Mouse (Mus musculus) gastrocnemius, postnatal 10 days (tissue): ENCODE measurements at regions not wholly inside any gene's neighbourhood (a gene's known extent, or its start where the extent isn't known, plus 50 kb on each side); places are given as distances from the start of the nearest gene placed in this dataset.
"Not testable (repeated sequence)": the region's sequence is repeated elsewhere in the genome, so short reads cannot be mapped to it uniquely, and the experiment has no call there.

ENCODE experiments used
- DNase-seq: peaks from one replicate; pipeline ENCODE4 v3.0.0; 2021; ENCODE audit warnings: mixed read lengths

DNA sequence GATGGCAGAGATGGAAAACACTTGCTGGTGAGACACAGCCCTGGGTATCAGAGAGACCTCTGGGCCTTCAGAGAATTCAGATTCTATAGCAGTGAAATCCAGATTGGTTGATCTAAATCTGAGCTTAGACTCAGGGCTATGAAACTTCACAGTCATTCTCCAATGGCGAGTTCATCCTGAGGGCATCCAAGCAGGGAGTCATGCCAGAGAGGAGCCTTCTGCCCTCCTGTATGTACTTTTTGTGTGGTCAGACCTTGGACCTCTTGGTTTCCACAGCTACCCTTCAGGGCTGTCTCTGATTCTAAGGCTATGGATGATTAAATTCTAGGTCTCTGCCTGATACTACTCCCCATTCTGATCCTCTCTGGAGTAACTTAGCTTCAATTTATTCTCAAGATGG, 122.0 kb upstream of the Mettl15 start:
- no peak for DNase-seq

DNA sequence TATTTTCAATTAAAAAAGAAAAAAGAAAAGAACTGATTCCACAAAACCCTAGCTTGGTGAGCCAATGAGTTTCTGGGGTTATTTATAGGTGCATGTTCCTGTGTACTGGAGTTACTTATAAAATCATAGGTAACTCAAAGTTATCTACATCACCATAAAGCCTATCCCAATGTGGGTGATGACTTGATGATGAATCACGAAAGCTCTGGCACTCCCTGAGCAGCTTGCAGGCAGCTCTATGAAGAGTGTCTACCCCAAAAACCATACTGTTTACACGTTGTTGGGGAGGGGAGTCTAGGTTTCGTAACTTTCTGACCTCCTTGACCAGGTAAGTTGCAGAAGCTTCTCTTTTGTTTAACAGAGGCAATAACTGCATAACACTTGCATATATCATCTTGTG, 123.7 kb upstream of the Mettl15 start:
- DNase-seq, result no peak

DNA sequence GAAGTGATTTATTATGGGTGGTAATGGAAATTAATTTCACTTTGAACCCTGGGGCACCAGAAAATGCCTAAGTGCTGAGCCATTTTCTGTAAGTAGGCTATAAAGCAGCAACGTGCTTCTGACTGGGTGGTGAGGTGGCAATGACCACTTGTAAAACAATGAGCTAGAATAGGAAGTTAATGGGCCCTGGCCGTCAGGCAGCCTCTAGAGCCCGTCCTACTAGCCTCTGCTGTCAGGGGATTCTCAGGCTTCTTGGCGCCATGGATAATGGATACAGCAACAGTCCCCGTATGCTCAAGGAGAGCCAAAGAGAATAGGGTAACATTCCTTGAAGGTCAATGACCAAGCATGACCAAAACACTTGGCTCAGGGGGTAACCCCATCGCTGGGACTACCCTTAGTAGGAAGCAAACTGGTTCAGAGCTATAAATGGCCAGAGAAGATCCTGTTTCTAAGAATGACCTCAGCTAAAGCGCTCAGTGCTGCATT, 126.1 kb upstream of the Mettl15 start:
- DNase-seq, result no peak

DNA sequence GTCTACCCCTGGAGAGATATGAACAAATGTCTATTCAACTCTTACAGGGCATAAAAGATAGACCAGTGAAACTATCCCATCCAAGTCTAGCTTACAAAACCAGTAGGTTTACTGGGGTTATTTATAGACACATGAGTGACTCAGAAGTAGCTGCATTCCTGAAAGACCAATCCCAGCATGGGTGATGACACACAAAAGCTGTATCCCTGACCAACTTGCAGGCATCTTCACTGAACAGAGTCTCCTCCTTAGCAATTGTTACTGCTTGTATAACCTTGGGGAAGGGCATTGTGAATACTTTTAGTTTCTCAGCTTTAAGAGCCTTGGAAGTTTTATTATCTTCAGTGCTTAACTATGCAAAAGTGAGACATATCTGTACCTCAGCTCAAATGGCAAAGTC, 139.6 kb upstream of the Mettl15 start:
- DNase-seq, result no peak

DNA sequence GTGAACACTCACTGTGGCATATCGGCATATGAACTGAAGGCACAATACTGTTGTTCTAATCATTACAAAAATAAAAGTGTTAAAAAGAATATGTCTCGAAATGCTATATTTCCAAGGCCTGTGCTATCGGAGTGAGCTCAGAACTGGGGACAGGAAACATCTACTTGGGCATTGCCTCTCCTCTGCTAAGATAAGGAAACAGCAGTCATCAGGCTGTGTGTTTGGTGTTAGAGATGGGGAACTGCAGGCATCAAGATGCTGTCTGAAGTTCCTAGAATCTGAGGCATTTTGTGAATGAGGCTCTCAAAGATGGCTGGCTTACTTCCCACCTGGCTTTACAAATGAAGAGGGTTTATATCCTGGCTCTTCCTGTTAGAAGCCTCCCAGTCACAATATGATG, 150.6 kb upstream of the Mettl15 start:
- DNase-seq, result no peak

DNA sequence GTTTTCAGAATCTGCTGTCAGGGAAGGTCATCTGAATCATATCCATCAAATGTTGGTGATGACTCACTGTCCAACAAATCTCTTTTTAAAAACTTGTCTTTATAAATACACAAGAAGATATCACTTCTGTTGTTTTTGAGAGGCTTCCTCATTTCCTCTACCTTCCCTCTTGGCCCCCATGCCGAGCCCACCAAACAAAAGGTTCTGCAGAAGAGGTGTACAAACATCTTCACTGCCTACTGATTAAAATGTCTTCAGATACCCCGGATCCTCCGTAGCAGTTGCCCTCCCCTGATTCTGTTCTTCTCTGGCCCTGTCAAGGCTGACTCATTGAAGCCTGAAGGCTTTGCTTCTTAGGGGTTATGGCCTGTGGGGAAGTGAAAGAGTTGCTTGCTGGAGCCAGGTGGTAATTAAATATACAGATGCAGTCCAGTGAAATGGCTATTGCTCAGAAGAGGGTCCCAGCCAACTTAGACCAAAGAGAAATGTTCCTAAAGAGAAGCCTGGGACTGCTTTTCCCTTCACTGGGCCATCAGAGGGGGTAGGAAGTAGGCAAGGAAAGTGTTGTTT, 162.1 kb upstream of the Mettl15 start:
- no peak for DNase-seq

DNA sequence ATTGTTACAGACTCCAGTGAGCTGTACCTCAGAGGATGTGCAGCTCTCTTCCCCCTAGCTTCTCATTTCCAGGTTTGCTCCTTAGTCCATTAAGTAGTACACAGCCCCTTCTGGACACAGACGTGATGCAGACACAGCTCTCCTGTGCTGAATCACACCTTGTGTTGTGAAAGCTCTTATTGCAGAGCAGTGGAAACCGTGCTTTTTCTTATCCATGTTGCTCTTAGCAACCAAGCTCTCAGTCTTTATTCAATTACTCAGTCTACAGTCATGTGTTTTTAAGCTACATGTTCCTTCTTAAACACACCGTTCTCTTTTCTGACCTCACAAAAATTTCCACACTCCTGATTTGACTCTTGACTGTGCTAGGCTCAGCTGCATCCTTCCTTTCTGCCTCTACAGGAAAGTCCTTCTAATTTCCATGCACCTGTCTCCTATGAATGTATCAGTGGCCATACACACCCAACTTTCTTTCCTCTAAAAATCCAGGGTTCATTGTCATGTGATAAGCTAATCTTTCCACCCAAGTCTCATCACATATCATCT, 163.0 kb upstream of the Mettl15 start:
- DNase-seq, result no peak

DNA sequence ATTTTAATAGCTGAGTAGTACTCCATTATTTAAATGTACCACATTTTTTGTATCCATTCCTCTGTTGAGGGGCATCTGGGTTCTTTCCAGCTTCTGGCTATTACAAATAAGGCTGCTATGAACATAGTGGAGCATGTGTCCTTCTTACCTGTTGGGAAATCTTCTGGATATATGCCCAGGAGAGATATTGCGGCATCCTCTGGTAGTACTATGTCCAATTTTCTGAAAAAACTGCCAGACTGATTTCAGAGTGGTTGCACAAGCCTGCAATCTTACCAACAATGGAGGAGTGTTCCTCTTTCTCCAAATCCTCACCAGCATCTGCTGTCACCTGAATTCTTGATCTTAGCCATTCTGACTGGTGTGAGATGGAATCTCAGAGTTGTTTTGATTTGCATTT, 181.7 kb upstream of the Mettl15 start:
- not testable (repeated sequence) for DNase-seq

DNA sequence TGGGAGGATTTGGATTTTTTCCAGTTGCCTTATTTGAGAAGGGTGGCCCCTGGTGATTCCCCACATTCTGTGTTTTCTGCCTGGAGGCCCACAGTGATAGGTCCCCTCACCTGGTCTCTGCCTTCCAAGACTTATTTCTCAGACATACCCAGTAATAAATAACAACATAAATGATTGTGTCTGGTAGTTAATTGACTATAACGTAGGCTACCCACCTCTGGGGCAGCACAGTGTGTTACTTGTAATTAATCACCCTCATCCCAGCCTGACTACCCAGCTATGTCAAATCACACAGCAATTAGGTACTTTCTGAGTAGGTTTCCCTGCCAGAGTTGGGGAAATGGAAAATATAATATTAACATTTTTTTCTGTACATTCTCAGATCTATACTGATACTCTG, 190.2 kb upstream of the Bdnf start:
- DNase-seq, result no peak

DNA sequence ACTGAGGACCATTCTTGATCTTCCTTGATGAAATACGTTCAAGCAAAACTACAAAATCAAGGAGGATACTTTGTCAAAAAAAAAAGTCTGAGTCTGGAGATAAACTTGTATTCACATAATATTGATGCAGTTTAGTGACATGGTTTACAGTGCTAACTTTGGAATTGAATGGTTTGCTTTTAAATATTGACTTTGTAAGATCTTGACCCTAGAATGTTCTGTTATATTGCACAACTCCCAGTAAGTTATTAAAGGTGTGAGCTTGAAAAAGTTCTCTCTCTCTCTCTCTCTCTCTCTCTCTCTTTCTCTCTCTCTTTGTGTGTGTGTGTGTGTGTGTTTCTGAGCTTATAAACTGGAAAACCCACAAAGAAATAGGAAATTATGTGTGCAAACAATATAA, 186.9 kb upstream of the Bdnf start:
- no peak for DNase-seq

DNA sequence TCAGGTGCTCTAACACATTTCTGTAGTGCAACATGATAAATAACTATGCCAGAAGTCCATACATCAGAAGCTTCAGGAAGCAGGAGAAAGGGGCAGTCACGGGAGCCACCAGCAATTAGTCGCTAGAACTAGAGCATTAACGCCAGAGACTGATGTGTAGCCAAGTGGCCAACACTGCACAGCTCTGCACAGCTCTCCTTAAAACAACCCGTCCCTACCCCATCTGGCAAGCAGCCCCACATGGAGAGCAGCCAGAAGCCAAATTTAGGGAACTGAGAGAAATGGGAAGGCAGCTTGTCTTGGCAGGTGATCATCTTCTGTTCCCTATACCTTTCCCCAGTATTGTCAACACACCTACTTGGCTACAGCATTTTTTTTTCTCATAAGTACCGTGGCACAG, 172.3 kb upstream of the Bdnf start:
- no peak for DNase-seq

DNA sequence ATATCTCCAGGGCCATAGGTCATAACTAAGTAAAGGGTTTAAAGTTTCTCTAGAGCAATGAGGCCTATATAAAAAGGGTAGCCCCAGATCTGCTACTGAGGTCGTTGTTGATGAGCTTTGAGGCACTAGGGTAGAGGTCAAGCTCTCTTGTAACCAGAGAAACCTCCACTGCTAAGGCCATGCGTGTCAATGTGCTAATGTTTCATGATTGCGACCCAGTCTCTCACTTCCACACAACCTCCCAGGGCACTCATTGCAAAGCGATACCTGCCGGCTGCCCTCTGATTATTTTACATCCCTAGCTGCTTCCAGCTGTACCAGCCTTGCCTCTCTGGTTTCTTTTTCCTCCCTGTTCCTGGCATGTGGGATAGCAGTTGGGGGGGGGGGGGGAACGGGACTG, 169.6 kb upstream of the Bdnf start:
- no peak for DNase-seq

DNA sequence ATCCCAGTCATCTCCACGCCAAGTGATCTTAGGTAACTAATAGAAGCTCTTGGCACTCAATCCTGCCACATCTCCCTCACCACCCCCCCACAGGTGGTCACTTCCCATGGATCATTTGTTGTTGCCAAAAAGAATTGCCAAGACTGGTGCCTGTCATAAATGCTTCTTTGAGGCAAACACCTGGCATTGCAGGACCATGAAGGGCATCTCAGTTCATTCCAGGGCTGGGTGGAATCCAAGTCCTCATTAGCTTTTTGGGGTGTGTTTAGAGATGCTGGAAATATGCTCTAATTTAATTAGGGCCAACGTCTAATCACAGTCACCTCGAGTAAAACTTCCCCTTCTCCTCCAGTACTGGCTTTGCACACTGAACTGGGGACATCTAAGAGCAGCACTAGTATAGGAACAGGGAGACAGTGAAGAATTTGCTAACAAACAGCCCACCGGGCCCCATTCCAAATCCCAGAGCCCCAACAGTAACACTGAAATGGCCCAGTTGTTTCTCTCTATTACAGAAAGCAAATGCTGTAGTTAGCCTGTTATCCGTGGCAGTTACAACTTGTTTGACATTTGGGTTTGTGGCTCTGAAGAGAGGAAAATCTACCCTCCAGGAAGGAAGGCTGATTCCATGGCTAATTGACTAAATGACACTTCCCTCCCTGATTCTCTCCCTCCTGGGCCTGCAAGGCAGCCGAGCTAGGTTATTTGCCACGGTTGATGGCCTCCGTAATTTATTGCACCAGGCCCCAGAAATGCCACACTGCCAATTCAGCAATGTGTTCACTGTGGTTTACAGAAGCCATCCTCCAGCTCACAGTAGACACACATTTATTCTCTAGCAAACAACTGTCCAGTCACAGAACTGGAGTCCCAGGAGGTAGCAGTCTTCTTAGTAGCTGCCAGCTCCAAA, 164.2 kb upstream of the Bdnf start:
- no peak for DNase-seq

DNA sequence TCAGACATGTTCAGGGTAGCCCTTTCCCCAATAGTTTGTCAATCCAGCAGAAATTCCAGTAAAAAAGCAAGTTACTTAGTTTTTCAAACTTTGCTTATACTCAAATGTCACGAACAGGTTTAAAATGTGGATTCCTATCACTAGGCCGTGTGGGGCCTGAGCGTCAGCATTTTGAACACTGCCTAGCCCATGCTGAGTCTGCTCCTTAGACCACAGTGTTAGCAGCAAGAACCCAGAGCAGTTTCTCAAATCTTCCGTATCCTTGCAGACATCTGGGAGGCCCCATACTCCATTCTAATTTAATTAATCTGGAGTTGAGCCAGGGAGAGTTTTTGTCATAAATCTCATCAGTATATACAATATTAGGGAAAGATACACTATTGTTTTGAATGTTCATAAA, 163.4 kb upstream of the Bdnf start:
- DNase-seq, result no peak

DNA sequence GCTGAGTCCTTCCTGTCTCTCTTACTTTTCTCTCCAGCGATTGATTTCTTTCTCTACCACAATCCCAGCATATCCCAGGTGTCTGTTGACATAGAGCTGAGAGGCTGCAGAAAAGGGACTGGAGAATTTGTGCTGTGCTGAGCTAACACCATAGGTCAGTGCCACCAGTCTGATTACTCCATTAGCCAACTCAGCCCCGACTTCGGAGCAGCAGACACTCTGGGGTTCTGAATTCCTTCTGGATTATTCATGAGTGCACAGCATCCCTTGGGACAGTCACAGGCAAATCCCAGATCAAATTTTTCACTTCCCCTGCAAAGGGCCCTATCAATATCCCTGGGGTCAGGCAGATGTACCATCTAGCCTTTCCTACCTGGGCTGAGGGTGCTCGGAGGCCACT, 155.2 kb upstream of the Bdnf start:
- no peak for DNase-seq

DNA sequence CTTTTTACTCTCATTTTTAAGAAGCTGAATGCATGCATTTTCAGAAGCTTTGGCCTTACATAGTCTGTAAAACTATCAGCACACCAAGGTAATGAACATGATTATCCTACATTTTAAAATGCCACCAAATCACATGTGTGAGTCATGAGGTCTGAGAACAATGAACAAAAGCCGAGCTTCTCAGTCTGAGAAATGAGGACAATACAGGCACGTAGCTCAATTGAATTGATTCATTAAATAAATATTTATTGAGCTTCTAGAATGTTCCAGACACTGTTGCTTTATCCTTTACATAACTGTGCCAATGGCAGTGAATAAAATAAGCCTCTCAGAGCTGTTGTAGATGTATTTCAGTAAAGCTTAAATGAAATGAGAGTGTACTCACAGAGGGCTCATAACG, 154.0 kb upstream of the Bdnf start:
- no peak for DNase-seq

DNA sequence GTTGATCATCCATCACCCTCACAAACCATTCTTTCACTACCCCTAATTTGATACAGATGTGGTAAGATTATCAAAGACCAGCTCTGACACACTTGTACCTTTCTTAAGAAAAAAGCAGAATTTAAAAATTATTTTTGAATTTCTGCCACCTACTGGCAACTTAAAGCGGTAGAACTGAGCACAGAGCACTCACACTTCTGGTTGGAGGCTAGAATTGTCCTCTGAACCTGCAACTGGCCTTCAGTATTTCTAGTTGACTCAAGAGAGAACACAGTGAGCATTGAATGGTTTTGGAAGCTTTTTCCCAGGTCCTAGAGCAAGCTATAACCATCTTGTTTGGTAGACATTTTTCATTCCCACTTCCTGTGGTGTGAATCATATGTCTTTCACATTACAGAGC, 135.0 kb upstream of the Bdnf start:
- no peak for DNase-seq

DNA sequence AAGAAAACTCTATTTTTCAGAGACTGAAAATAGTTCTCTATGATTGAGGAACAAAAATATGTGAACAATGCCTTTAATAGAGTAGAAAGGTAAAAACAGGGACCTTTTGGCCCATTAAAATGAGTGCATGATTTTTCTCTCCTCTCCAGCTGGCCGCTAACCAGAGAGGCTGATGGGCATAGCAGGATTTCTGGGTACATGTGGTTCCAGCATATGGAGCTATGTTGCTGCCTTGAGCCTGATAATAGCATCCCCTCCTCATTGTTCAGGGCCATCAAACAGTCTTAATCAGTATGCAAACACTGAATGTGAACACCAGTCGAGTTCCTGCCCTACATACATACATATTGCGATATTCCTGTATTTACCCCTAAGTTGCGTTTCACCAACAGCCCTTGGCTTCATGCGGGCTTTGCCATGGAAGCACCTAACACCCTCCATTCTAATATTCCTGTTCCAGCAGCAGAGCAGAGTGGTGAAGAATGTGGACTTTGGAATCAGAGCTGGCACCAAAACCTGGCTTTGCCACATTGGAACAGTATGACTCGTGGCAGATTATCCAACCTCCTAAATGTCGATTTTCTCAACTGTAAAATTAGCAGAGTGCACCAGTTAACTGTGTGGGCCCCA, 127.9 kb upstream of the Bdnf start:
- DNase-seq, result no peak

DNA sequence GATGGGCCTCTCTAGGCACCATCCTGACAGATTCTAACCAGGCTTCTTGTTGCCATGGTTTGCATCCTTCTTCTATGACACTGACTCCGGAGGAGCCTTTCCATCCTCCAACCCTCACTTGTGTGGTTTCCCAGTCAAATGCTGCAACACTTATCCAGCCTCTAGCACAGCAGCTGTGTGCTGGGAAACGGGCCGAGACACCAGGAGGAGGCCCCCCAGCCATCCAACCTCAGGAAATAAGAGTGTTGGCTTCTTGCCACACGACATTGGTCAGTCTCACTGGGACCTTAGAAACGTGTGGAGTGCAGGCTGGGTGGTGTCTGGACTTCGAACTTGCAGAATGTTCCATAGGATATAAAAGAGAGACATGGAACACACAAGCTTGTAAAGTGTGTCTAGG, 119.9 kb upstream of the Bdnf start:
- DNase-seq, result peak; percentile 12

DNA sequence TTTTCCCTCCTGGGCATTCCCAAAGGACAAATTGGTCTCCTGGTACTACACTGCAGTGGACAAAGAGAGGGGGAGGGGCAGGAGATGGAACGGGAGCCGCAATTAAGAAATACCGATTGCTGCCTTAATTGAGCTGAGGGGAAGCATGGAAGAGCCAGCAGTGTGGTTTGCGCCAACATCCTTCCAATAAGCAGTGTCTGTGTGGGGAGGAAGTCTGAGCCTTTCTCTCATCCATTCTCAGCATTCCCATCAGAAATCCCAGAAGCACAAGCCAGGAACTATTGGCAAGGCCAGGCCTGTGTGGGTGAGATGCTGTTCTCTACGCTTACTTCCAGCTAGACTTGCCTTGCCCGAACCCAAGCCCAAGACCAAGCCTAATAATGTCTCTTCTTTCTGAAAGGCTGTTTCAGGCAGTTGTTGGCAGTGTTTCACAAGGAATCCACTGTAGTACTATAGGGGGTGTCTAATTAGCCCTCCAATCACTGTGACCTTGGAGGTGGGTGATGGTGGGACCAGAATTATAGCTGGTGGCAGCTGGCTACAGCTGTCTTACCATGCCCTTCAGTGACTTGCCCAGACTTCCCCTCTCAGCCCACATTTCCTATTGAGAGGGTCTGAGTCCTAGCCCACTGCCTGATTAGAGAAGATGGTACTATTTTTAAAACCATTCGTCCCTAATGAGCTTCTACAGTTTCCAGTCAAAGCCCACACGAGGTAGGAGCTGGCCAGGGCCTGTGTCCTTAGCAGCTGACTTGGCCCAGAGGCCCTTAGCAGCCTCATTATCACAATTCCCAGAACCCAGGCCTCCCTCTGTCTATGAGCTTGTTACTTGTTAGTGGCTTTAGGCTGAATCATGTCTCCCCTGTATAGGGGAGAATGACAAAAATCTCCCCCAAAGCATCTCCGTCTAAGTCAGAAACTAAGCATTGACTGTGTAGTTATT, 115.1 kb upstream of the Bdnf start:
- no peak for DNase-seq

DNA sequence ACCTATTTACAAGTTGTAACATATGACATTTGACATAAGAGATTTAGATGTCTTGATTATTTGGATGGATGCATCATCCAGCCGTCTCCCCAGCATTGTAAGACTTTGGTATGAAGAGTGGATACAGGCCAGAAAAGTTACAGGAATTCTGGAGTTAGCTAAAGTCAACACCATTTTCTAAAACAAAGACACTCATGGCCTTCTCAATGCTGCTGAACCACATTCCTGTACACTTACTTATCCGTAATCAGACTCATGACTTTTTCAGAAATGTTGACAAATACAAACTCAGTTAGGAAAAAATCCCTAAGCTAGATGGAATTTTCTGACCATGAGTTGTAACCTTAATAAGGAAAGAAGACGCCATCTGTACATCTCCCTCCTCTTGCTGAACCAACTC, 111.5 kb upstream of the Bdnf start:
- DNase-seq, result no peak

DNA sequence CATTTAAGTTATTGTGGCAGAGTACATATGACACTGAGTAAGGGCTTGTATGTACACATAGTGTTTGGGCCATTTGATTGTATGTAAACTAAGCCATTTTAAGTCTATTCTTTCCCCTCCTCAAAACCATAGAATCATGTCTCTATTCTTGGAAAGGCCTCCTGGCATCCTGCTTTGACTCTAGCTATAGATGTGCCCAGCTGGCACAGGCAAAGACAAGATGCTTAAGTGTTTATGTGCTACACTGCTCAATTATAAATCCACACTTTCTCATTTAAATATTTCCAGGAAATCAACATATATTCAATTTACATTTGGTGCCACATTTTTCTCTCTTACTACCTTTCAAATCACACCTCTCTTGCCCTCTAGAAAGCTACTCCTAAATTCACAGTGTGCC, 97.6 kb upstream of the Bdnf start:
- DNase-seq, result no peak
